ENCODE assay signal across 9 mouse cellular contexts in genomic region chr1:90153099-90153744, GRCm38 (mm10). TPM values are rescaled to one million over a fixed set of nuclear protein-coding genes. Genes with fewer than 3 reads are reported as not detected.
DNase-seq lines count a peak whose midpoint lies in the region.
"Had no signal": no experiment of that assay in that cellular context is flagged by ENCODE, and none has a peak within 500 bp of the region (broad histone marks: within the 10 kb centered on the region; RNA-seq: fewer than 3 reads in every experiment).

Iqca (minus strand) TSS chr1:90153401.

- peak; percentile 93 for DNase-seq in R1 (ENCODE audit: low read depth, low spot score)
- peak; percentile 94 for DNase-seq in embryo, embryonic 11 days
- DNase-seq in gastrocnemius, postnatal 25 days, result peak; percentile 55
- DNase-seq in hindlimb bud, embryonic 11.5 days (ENCODE audit: extremely low spot score, low read depth, low spot score), result peak; percentile 57
- peak; percentile 53 to 67 for DNase-seq in left cerebral cortex, adult 18-20 months (ENCODE audit: low spot score in 2 of 2)
- DNase-seq in lung, postnatal 4 days, result peak; percentile 77 to 84
- DNase-seq in right cerebral cortex, postnatal 36 days (ENCODE audit: low spot score in 2 of 2), result peak; percentile 67 to 68
- DNase-seq in yolk sac, embryonic 10.5 days (ENCODE audit: low spot score), result peak; percentile 82

RNA-seq across cellular contexts. Expression of gene Iqca, which starts in this region (rescaled TPM):
- total RNA-seq in gastrocnemius, postnatal 25 days (2021), result not detected
- total RNA-seq in left cerebral cortex, adult 18-20 months (2021), result under 1 TPM; 0.52 to 0.65 TPM
- total RNA-seq: adrenal gland, postnatal 4 days had no signal

Comparison
In these comparisons a context has a peak if more than half of its experiments do, and no peak if none do; other contexts are left out.
1. Peak in every context shown above with its lines: DNase-seq.
2. Peak in DNase-seq in gastrocnemius, postnatal 25 days; RNA of the gene not detected or under 1 TPM.
3. Peak in DNase-seq in left cerebral cortex, adult 18-20 months; RNA of the gene not detected or under 1 TPM.